Mouse (Mus musculus) layer of hippocampus, postnatal 10 days (tissue): ENCODE data around the gene Col1a2. TPM values are rescaled to one million over a fixed set of nuclear protein-coding genes. Genes with fewer than 3 reads are reported as not detected.

Experiments
- DNase-seq, 2 experiments: peaks; one replicate each; pipeline ENCODE4 v3.0.0; 2021; ENCODE audit warnings: low spot score in 2 of 2
- long read RNA-seq: library from polyadenylated mRNA; stranded (forward); transcript quantifications from one replicate; pipeline ENCODE4 v2.0.0, GENCODE M21; 2023
- total RNA-seq, 2 experiments: library from RNA; stranded (reverse); gene quantifications; 2 replicates each; pipeline ENCODE4 v1.2.3; 2021

The Col1a2 gene
- 10 to 100 TPM; 54.7 to 57.1 TPM for total RNA-seq
- long read RNA-seq, partial matches to known transcripts = 9 of 9 reads
- long read RNA-seq, other reads (novel, unspliced or antisense) = 0 of 9 reads

DNA sequence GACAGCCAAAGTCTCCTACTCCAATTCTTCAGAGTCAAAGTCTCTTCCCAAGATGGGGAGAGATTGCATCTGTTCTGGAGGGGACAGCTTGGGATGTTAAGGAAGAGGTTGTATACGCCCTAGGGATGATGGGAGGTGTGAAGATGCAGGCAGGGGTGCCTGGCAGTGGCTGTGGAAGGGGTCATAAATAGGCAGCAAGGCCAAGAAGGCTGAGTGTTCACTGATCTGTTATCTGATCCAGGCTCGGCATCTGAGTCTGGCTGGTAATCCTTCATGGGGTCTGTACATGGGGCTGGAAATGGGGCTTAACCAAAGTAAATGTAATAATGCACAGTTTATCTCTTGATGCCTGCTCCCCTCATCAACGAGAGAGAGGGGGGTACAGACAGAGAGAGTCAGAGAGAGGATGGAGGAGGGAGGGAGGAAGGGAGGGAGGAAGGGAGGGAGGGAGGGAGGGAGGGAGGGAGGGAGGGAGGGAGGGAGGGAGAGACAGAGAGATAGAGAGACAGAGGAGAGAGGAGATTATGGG, at the start of gene Col1a2:
Gene Col1a2, plus strand, starts transcription at position 212 of the 529 bp plus-strand sequence.
- DNase-seq = no peak

DNA sequence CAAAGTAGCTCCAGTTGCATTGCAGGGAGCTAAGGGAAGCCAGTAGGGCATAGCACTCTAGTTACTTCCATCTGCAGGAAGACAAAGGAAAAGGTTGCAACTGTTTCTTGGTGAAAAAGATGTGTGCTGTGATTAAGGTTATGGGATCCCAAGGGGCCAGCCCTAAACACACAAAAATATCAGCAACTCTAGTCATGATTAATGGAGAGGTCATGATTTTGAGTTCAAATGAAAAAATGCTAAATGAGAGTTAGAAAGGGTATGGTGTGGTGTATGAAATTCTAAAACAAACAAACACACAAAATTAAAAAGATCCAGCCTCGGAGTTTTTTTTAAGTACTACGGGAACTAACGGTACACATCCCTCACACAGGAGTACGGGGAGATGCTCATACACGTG, 49.1 kb upstream of the Col1a2 start:
- DNase-seq = no peak

DNA sequence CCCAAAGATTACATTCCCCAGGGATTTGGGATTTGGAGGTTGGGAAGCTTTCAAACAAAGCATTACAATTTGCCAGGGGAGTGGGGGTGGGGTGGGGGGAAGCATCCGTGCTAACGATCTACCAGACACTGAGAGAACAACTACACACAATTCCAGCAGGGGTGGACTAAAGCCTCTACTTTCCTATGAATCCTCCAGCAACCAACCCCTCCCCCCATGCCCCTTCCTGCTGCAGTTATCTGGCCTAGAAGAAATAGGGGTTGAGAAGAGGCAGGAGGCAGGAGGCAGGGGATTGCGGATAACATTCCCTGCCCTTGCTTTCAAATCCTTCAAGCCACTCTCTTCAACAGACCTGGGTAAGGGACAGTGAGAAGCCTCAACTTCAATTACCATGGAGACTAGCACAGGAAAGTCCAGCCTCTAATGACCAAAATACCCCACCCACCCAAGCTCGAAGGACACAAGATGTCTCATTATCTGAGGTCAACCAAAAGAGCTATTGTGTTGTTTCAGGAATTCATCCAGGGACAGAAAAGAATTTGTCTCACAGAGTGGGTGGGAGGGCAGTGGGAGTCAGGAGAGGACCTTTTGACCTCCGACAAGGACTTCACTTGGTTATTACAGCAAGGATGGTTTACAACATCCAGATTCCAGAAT, 48.5 kb upstream of the Col1a2 start:
- no peak for DNase-seq

DNA sequence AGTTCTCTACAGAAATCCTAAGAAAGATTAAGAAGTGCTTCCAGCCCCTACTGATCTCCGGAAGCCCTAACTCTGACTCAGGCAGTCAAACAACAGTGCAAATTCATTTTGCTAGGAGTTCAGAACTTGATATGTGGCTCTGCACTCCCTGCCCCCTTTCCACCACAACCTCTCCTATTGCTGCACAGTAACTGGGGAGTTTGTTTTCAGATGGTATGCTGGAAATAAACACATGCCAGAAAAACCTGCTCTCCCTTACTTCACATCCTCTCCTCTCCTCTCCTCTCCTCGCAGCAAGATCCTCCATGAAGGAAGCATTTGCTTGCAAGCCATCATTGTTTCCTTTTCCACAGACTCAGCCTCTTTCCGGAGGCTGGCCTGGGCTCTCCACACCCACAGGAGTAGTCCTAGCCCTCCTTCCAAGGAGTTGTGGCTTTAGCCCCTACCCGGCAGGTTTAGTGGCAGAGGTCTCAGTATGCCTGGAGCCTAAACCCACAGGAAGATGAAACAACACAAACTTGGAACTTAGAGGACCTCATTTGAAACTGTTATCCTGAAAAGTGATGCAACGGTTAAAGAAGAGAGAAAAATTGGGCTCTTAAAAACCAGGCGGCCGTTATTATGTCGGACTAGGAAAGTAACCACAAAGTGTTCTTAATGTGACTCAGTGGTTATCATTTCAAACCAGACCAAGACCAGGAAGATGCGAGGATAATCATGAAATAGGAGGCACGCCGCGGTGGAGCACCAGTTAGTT, 47.7 kb upstream of the Col1a2 start:
- DNase-seq = no peak

DNA sequence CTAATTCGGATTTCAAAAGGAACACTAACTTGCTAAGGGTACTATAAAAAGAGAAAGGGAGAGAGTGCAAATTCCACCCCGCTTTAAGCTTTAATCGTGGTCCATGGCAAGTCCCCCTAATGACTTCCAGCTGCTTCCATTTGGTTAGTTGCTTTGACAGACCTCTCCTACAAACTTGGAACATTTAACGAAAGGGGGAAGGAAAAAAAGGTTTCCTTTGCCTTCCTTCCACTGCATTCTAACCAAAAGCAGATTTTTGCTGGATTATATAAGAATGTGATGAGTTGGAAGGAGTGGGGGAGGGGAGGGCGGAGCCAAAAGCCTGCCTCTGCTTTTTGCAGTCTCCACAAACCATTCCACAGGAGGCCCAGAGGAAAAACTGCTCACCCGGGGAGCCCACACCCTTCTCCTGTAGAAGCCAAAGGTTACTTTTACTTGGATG, 47.0 kb upstream of the Col1a2 start:
- DNase-seq = no peak

DNA sequence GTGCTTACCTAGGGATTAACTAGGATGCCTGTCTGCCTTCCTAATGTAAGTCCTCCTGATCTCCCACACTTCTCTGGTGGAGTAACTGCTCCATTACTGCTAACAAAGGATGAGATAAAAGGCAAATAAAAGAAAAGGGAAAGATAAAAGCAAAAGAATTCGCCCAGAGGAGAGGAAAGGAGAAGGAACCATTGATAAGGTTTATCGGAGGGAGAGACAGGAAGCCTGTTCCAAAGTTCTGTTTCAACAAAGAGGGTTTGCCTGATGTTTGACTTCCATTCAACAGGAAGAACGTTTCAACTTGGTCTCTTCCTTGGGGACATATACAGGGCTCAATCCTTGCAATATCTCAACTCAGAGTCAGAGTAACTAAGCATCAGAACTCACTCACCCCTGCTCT, 39.3 kb upstream of the Col1a2 start:
- DNase-seq = no peak

DNA sequence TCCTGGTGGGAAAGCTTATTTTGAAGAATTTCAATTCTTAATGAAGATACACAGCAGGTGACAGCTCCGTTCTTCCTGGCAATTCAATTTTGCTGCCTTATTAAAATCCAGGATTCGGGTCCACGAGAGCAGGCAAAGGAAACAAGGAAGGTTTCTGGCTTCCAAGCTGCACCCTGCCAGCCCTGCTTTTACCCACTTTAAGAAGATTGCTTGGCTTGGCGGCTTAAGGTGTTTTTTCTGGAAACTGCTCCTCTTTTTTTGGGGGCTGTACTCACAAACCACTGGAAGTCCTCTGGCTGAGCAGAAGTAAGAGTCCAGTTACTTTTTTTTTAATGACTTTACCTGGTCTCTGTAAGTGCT, 21.1 kb upstream of the Col1a2 start:
- DNase-seq = no peak

DNA sequence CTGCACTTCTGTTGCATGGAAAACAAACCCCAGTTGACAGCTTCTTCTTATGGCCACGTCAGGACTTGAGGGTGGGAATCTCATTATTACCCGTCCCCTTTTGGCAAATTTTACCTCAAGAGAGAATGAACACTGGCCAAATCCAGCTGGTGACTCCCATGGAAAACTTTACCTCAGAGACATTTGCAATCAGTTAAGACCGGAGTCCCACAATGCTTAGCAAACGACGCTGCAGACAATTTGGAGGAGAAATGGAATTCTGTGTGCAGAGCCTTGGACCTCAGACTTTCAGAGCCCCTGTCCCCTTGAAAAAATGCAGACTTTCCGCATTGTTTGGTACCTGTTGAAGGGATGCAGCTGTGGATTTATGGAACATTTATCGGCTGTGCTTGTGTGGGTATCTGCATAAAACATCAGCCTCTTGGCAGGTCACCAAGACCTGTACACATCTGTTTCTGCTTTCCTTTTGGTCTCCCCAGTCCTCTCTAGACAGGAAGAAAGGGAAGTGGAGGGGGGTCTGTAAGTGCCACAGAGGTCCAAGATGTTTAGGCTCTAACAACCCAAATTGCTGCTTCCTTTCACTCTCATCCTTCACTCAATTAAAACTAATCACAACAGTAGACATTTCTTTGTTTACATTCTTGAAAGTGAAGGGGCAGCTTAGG, 20.5 kb upstream of the Col1a2 start:
- no peak for DNase-seq

DNA sequence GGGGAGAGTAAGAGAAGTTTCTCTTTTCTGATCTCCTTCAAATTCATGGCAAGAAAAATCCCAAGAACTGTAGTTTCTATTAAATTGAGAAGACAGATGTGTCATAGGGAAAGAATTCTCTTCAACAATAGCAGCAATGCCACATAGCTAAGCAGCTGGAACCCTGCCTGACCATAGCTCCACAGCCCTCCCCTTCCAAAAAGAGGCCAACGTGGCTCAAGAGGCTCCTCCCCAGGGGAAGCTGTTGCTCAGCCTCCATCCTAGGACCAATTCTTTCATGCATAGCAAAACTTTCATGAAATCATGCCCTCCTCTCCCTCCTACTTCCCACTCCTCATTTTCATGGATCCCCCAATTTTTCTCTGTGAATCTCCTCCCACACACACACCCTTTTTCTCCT, 16.3 kb upstream of the Col1a2 start:
- no peak for DNase-seq

DNA sequence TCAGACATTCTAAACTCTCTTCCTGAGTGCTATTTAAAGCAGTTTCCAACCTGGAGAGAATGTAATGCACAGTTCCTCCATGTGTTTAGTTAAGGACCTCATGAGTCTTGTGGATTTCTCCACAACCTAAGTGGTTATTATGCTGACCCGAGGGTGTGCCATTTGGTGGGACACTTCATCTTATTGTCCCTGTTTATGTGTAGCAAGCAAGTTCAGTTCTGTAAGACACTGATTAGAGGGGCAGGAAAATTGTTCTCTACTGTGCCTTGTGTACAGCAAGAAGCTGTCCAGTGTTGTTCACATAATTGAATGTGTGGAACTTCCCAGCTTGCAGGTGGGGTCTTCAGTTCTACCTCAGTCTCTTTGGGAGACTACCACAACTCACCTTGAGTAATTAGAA, 15.6 kb upstream of the Col1a2 start:
- DNase-seq = no peak

DNA sequence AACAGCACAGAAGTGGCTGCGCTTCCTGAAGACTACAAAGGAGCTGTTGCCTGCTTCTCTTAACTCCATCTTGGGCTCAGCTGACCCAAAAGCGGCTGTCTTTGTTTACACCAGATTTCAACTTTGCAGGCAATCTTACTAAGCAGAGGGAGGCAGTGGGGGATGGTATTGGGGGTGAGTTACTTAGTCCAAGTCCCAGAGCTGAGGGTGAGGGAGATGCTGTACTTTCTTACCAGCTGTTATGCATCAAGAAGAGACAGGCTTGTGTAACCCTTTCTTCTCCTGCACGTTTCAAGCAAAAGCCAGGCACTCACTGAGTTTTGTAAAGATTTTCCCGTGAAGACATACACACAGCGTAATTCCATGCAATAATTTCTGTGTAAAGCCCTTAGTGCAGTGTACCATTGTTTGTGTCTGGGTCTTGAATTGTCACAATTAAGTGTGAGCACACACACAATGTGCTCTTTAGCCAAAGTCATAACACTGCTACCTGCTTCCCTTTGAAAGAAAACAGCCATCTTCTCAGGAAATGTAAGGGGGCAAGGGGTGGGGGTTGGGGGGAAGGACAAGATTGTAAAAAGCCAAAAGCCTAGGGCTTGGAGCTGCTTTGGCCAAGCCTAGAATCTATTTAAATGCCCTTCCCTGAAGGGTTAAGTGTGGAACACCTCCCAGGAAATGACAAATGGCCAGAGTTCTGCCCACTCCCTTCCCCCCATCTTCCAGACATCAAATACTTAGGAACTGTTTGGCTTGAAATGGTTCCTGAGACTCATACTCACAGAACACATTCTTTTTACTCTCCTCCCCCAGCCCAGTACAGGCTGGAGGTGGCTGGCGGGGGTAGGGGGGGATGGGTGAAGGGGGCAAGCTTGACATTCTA, 15.0 kb upstream of the Col1a2 start:
- DNase-seq = no peak

DNA sequence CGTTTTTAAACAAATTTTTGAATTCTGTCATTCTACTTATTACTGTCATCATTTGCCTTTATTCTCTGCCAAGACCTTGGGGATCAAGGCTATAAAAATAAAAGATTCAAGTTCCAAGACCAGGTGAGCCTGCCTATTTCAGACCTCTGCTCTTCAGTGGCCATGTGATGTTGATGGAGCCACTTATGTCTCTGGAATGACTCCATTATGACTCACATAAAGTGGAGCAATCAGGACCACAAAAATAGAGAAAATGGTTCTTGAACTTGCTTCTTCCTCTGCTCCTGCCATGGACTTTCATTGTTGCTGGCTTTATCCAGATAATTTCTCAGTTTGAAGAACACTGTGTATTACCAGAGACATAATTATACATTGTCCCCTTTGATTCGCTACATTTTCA, 10.9 kb upstream of the Col1a2 start:
- no peak for DNase-seq

DNA sequence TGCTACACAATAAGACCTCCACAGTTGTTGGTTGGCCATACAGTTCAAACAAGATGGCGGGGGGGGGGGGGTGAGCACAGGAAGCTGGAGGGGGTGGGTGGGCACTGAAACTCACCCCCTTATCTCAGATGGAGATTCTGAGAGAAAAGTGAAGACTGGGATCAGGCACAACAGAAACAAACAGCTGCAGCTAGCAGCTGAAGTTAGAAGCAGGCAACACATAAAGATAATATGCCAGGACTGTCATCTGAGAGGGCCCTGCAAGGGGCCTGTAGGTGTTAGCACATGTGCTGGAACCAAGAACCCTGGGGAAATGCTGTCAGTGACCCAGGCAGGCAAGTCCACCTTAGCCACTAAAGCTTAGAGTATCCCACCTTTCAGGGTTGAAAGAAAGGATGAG, 8.2 kb upstream of the Col1a2 start:
- DNase-seq = no peak

DNA sequence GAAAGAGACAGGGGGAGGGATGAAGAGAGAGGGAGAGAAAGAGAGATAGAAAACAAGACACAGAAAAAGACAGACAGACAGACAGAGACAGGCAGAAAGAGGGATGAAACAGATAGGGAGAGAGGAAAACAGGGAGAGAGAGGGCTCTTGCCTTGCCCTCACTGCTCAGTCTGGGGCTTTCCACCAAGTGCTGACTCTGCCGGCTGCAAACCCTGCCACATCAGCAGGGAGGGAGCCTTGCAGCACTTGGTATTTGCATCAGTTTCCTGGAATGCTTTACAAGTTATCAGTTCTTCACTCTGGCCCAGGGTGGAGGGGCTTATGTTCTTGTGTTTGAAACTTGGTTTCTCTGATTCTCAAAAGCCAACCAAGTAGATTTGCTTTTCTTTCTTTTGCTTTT, 1.5 kb upstream of the Col1a2 start:
- DNase-seq = no peak

DNA sequence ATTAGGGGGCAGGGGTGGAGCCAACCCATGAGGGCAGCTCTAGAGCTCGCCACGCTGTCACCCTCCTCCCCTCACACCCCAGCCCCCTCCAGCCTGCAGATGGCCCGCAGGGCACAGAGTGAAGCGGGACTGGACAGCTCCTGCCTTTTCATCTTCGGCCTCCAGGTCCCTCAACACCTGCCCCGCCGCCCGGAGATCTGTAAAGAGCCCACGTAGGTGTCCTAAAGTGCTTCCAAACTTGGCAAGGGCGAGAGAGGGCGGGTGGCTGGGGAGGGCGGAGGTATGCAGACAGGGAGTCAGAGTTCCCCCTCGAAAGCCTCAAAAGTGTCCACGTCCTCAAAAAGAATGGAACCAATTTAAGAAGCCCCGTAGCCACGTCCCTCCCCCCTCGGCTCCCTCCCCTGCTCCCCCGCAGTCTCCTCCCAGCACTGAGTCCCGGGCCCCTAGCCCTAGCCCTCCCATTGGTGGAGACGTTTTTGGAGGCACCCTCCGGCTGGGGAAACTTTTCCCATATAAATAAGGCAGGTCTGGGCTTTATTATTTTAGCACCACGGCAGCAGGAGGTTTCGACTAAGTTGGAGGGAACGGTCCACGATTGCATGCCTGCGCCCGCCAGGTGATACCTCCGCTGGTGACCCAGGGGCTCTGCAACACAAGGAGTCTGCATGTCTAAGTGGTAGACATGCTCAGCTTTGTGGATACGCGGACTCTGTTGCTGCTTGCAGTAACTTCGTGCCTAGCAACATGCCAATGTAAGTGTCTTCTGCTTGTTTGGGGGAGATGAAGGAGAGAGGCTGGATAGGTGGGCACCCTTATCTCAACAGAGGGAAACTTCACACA, 764 bp downstream of the Col1a2 start:
- no peak for DNase-seq

DNA sequence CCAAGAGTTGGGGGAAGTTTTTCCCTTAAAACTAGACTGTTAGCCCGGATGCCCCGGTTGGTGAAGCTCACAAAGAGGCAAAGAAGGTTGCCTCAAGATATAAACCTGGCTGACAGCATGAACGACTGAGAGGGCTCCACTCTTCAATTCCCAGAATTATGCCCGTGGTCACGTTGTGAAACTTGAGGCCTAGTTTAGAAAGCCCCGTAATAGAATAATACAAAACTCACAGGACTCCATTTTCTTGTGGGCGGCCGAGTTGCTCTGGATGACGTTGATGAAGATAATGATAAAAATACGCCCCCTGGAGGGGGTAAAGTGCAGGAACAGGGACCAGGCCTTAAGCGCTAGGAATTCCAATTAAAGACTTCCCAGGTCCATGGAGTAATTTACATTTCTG, 1.5 kb downstream of the Col1a2 start:
- DNase-seq = no peak

DNA sequence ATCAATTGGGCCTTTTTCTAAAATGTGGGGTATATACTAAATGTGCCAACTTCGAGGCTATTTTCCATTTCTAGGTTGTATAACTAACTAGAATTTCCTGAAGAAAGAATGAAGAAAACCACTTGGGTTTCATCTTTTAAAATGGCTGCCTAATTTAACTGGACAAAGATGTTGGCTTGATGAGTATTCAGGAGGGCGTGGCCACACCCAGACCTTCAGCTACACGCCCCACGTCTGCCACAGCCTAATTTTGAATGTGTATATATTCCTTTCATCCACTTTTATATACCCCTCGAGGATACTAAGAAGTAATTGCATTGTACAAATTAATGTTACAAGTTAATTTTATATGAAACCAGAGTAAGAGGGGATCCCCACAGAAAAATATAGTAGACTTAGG, 2.2 kb downstream of the Col1a2 start:
- no peak for DNase-seq

DNA sequence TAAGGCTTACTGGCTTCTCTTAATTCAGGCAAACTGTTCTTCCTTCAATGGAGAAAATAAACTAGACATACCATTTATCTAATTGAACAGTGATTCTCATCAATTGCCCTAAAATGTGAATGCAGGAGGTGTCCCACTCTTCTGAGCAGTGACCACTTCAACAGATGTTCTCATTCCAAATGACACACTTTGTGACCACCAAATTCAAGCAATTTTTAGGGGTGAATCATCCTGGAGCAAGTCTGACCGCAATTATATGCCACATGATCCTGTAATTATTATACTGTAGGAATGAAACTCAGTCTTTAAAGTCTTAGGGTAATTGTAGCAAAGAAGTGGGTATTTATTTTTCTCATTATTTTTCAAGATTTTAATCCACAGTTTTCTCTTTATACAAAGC, 2.7 kb downstream of the Col1a2 start:
- no peak for DNase-seq

DNA sequence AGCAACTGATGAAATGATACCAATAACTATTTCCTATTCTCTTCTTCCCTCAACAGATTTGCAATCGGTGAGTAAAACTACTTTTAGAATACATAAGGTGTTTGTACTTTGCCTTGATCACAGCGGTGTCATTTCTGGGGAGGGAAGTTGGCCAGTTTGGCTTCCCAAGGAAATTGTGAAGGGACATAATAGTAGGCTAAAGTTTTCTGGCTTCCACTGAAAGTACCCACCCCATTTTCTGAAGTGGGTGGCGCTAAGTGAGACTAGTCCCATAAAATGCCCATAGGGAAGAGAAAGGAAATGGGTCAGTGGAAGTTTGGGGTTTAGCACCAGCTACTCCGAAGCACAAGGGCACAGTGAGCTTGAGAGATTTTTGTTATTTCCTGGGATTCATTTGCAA, 3.7 kb downstream of the Col1a2 start:
- DNase-seq = no peak

DNA sequence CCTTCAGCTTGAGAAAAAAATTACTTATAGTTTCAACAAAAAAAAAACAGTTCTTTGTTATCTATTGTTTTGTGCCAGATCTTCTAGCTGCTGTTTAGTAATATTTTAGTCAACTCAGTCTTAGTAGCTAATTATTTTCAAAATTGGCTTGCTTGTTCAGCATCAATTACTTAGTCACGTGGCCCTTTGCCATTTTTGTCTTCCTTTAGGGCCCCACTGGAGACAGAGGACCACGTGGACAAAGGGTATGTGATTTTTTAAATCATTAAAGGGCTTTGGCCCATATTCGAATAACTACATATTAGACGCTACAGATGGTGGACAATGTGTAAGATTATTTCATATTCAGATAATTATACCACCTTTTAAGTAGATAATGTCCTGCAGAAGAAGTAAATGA, 4.8 kb downstream of the Col1a2 start:
- no peak for DNase-seq
